Mouse (Mus musculus): ENCODE results near the gene Gpr55.
A peak's percentile ranks its signal among the peaks of the same experiment; 100 is the strongest.

DNA sequence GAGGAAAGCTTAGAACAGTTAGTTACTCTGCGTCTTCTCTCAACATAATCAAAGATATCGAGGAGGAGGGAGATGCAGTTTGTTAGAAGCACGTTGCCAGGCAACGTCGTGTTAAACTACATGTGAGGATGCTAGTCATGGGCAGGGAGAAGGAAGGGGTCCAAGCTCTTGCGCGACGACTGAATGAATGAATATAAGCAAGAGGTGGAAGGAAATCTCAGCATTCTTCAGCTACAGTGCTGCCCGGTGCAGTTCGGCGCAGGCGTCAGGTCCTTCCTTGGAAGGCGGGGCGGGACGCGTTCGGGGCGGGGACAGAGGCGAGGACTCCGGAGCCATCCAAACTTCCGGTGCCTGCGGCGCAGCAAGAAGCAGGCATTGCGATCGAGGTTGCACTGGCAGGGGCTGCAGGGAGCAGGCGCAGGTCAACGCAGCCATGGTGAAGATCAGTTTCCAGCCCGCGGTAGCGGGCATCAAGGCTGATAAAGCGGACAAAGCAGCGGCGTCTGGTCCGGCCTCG, 66.5 kb downstream of the Gpr55 start, which contains the start of gene Itm2c:
- TF ChIP-seq CTCF (IDR thresholded peaks at IDR 0.05; ENCODE audit: extremely low read depth, insufficient read depth, insufficient read length, insufficient replicate concordance), result no peak
- peak; percentile 26; the same call in 1 of the 2 replicates for TF ChIP-seq POLR2A (IDR thresholded peaks at IDR 0.05; ENCODE audit: low read depth, low read length)

Data from spleen, adult 2 months (tissue).